Mouse (Mus musculus): ENCODE data around the gene Pde6c. TPM values are rescaled to one million over a fixed set of nuclear protein-coding genes. Genes with fewer than 3 reads are reported as not detected.

Pde6c gene
- polyA plus RNA-seq, 1 experiment from 2014 or later: 0.06 TPM

DNA sequence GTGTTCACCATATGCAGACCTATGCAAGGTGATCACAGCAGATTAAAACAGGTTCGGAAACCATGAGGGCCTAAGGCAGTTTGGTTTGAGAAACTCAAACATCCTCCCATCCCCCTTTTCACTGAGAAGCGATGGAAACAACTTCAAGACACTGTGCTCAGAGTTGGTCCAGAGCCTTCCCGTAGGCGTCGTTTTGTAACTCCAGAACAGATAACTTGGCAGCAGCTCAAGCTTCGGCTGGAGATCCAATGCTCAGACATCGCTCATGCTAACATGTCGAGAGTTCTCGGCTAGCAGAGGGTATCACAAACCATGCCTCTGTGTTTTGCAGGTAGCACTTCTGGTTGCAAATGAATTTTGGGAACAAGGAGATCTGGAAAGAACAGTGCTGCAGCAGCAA, 47.1 kb downstream of the Pde6c start:
- no peak overlapping the region for H3K9ac ChIP-seq (ENCODE audit: low read depth, low read length)
- H3K9me3 ChIP-seq (replicated peaks; ENCODE audit: control insufficient read depth, low read length): no peaks in the 10 kb centered on the region
- H3K36me3 ChIP-seq (ENCODE audit: control insufficient read depth, insufficient read depth, low read length): no peaks in the 10 kb centered on the region
- WGBS (ENCODE audit: insufficient replicate concordance): 86% methylated on average over 9 of the region's 9 CpGs
- no peak overlapping the region for H3K4me3 ChIP-seq (ENCODE audit: low read depth, low read length)
- H3K4me1 ChIP-seq (ENCODE audit: control insufficient read depth, insufficient read depth, low read length): no peaks in the 10 kb centered on the region
- H3K27me3 ChIP-seq (ENCODE audit: control insufficient read depth, insufficient read depth, low read length): no peaks in the 10 kb centered on the region
- no peak overlapping the region for H3K4me2 ChIP-seq
- no peak overlapping the region for H3K27ac ChIP-seq (ENCODE audit: low read depth, low read length)
- ATAC-seq (replicated peaks; ENCODE audit: insufficient number of reproducible peaks, low FRiP score, low TSS enrichment): no peak

DNA sequence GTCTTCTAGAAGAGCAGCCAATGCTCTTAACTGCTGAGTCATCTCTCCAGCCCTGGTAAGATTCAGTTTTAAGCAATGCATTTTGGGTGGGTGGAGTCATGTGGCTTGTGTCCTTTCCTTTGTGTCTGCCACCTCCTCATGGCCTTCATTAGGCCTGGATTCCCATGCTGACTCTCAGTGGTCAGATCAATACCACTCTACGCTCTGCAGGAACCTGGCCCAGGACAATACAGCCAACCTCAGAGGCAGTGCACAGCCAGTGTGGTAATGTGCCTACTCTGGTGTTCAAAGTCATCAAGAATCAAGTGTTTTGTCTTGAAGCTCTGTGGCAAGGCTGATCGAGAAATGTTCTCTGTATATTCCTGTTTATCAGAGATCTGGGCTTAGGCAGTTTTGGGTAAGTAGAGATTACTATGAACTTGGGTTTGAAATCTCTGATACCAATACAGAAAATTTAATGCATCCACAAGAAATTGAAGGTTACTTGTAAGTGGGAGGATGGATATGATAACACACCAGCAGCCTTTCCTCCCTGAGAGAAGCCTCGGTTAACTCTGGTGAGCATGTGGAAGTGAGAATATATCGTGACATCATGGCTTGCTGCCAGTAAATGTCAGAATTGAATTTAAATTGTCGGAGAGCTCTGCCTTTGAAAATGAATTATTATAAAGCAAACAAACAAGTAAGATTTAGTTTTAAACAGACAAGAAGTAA, 54.2 kb downstream of the Pde6c start:
- Histone ChIP-seq H3K36me3 (ENCODE audit: control insufficient read depth, insufficient read depth, low read length) (no peaks in the 10 kb centered on the region), H3K27me3 (ENCODE audit: control insufficient read depth, insufficient read depth, low read length) (no peaks in the 10 kb centered on the region), H3K27ac (ENCODE audit: low read depth, low read length) (no peak overlapping the region), H3K4me2 (no peak overlapping the region), H3K9ac (ENCODE audit: low read depth, low read length) (no peak overlapping the region), H3K4me1 (ENCODE audit: control insufficient read depth, insufficient read depth, low read length) (no peaks in the 10 kb centered on the region), H3K4me3 (ENCODE audit: low read depth, low read length) (no peak overlapping the region), H3K9me3 (replicated peaks; ENCODE audit: control insufficient read depth, low read length) (no peaks in the 10 kb centered on the region)
- no peak for ATAC-seq (replicated peaks; ENCODE audit: insufficient number of reproducible peaks, low FRiP score, low TSS enrichment)
- 80% methylated on average over 5 of the region's 5 CpGs for WGBS (ENCODE audit: insufficient replicate concordance)

- Histone ChIP-seq H3K4me2 (no peak overlapping the region), H3K4me1 (ENCODE audit: control insufficient read depth, insufficient read depth, low read length) (no peaks in the 10 kb centered on the region), H3K9ac (ENCODE audit: low read depth, low read length) (no peak overlapping the region), H3K4me3 (ENCODE audit: low read depth, low read length) (no peak overlapping the region), H3K9me3 (replicated peaks; ENCODE audit: control insufficient read depth, low read length) (no peaks in the 10 kb centered on the region), H3K27ac (ENCODE audit: low read depth, low read length) (no peak overlapping the region), H3K36me3 (ENCODE audit: control insufficient read depth, insufficient read depth, low read length) (no peaks in the 10 kb centered on the region), H3K27me3 (ENCODE audit: control insufficient read depth, insufficient read depth, low read length) (no peaks in the 10 kb centered on the region)
- WGBS (ENCODE audit: insufficient replicate concordance): 75% methylated on average over 2 of the region's 2 CpGs
- ATAC-seq (replicated peaks; ENCODE audit: insufficient number of reproducible peaks, low FRiP score, low TSS enrichment): no peak
These were observed 54.7 kb downstream of the Pde6c start for GRCm38 (mm10) chr19:38187345-38187680.

- no peak overlapping the region for H3K27ac ChIP-seq (ENCODE audit: low read depth, low read length)
- H3K9me3 ChIP-seq (replicated peaks; ENCODE audit: control insufficient read depth, low read length): no peaks in the 10 kb centered on the region
- H3K4me3 ChIP-seq (ENCODE audit: low read depth, low read length): no peak overlapping the region
- no peak overlapping the region for H3K9ac ChIP-seq (ENCODE audit: low read depth, low read length)
- H3K36me3 ChIP-seq (ENCODE audit: control insufficient read depth, insufficient read depth, low read length): no peaks in the 10 kb centered on the region
- no peak for ATAC-seq (replicated peaks; ENCODE audit: insufficient number of reproducible peaks, low FRiP score, low TSS enrichment)
- H3K27me3 ChIP-seq (ENCODE audit: control insufficient read depth, insufficient read depth, low read length): no peaks in the 10 kb centered on the region
- 76% methylated on average over 3 of the region's 3 CpGs for whole genome bisulfite sequencing (ENCODE audit: insufficient replicate concordance)
- H3K4me1 ChIP-seq (ENCODE audit: control insufficient read depth, insufficient read depth, low read length): no peaks in the 10 kb centered on the region
- no peak overlapping the region for H3K4me2 ChIP-seq
These were observed 58.0 kb downstream of the Pde6c start for GRCm38 (mm10) chr19:38190606-38191005.

DNA sequence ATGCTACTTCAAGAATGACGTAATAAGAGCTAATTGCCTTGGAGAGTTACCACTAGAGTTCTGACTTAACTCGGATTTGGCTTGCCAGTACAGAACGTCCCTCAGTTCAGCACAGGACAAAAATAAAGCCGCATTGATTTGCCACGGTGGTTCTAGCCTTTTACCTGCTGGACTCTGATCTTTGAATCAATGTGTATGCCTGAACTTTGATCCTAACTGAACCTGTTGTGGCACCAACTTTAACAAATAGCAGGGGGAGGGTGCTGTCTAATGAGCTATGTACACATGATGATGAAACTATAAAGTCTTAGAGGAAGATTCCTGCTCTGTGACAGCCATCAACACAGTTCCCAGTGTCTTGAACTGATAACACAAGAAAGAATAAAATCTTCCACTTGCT, 58.9 kb downstream of the Pde6c start:
- no peaks in the 10 kb centered on the region for H3K36me3 ChIP-seq (ENCODE audit: control insufficient read depth, insufficient read depth, low read length)
- H3K4me2 ChIP-seq: no peak overlapping the region

GRCm38 (mm10) chr19:38195245-38195644, 62.7 kb downstream of the Pde6c start:
- Histone ChIP-seq H3K9ac (ENCODE audit: low read depth, low read length) (no peak overlapping the region), H3K27me3 (ENCODE audit: control insufficient read depth, insufficient read depth, low read length) (no peaks in the 10 kb centered on the region), H3K36me3 (ENCODE audit: control insufficient read depth, insufficient read depth, low read length) (no peaks in the 10 kb centered on the region), H3K4me2 (no peak overlapping the region), H3K4me1 (ENCODE audit: control insufficient read depth, insufficient read depth, low read length) (no peaks in the 10 kb centered on the region), H3K27ac (ENCODE audit: low read depth, low read length) (no peak overlapping the region), H3K9me3 (replicated peaks; ENCODE audit: control insufficient read depth, low read length) (no peaks in the 10 kb centered on the region), H3K4me3 (ENCODE audit: low read depth, low read length) (no peak overlapping the region)
- no peak for ATAC-seq (replicated peaks; ENCODE audit: insufficient number of reproducible peaks, low FRiP score, low TSS enrichment)
- 95% methylated on average over 4 of the region's 4 CpGs for WGBS (ENCODE audit: insufficient replicate concordance)

More for the DNA sequence above, 58.9 kb downstream of the Pde6c start:
- no peak overlapping the region for H3K4me3 ChIP-seq (ENCODE audit: low read depth, low read length)
- ATAC-seq (replicated peaks; ENCODE audit: insufficient number of reproducible peaks, low FRiP score, low TSS enrichment): no peak
- H3K9me3 ChIP-seq (replicated peaks; ENCODE audit: control insufficient read depth, low read length): no peaks in the 10 kb centered on the region
- H3K9ac ChIP-seq (ENCODE audit: low read depth, low read length): no peak overlapping the region
- WGBS (ENCODE audit: insufficient replicate concordance): 77% methylated on average over 5 of the region's 5 CpGs
- H3K27ac ChIP-seq (ENCODE audit: low read depth, low read length): no peak overlapping the region
- no peaks in the 10 kb centered on the region for H3K27me3 ChIP-seq (ENCODE audit: control insufficient read depth, insufficient read depth, low read length)
- no peaks in the 10 kb centered on the region for H3K4me1 ChIP-seq (ENCODE audit: control insufficient read depth, insufficient read depth, low read length)

DNA sequence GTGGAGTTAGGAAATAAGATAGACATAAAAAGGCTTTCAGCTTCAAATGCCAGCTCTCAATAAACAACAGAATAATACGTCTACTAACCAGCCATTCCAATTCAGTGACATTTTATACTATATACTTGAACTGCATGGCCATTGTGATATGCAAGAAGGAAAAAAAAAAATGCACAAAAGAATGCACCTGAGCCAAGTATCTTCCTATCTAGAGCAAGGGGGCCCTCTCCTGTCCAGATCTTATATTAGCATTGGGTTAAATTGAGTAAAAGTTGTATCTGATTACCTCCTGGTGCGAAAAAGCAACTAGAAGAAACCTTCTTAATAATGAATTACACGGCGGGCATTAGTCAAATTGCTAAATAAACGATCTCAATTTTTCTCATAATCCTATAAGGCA, 66.2 kb downstream of the Pde6c start:
- 86% methylated on average over 5 of the region's 5 CpGs for WGBS (ENCODE audit: insufficient replicate concordance)
- H3K36me3 ChIP-seq (ENCODE audit: control insufficient read depth, insufficient read depth, low read length): peaks cover 7% of the 10 kb centered on the region; the same call in 1 of the 2 replicates
- H3K4me2 ChIP-seq: no peak overlapping the region
- no peaks in the 10 kb centered on the region for H3K27me3 ChIP-seq (ENCODE audit: control insufficient read depth, insufficient read depth, low read length)
- ATAC-seq (replicated peaks; ENCODE audit: insufficient number of reproducible peaks, low FRiP score, low TSS enrichment): no peak
- H3K9ac ChIP-seq (ENCODE audit: low read depth, low read length): no peak overlapping the region
- H3K4me3 ChIP-seq (ENCODE audit: low read depth, low read length): no peak overlapping the region
- H3K27ac ChIP-seq (ENCODE audit: low read depth, low read length): no peak overlapping the region
- H3K4me1 ChIP-seq (ENCODE audit: control insufficient read depth, insufficient read depth, low read length): no peaks in the 10 kb centered on the region
- H3K9me3 ChIP-seq (replicated peaks; ENCODE audit: control insufficient read depth, low read length): no peaks in the 10 kb centered on the region; the same call in 1 of the 2 replicates

GRCm38 (mm10) chr19:38206669-38207068, 74.1 kb downstream of the Pde6c start:
- Histone ChIP-seq H3K4me1 (ENCODE audit: control insufficient read depth, insufficient read depth, low read length) (no peaks in the 10 kb centered on the region), H3K9ac (ENCODE audit: low read depth, low read length) (no peak overlapping the region), H3K4me2 (no peak overlapping the region), H3K27me3 (ENCODE audit: control insufficient read depth, insufficient read depth, low read length) (no peaks in the 10 kb centered on the region), H3K27ac (ENCODE audit: low read depth, low read length) (no peak overlapping the region), H3K36me3 (ENCODE audit: control insufficient read depth, insufficient read depth, low read length) (peaks cover 11% of the 10 kb centered on the region; the same call in 1 of the 2 replicates), H3K4me3 (ENCODE audit: low read depth, low read length) (no peak overlapping the region), H3K9me3 (replicated peaks; ENCODE audit: control insufficient read depth, low read length) (no peaks in the 10 kb centered on the region; the same call in 1 of the 2 replicates)
- ATAC-seq (replicated peaks; ENCODE audit: insufficient number of reproducible peaks, low FRiP score, low TSS enrichment): no peak
- whole genome bisulfite sequencing (ENCODE audit: insufficient replicate concordance): 57% methylated on average over 9 of the region's 9 CpGs

GRCm38 (mm10) chr19:38217696-38218095, 85.1 kb downstream of the Pde6c start:
- no peak overlapping the region for H3K27ac ChIP-seq (ENCODE audit: low read depth, low read length)
- no peak for ATAC-seq (replicated peaks; ENCODE audit: insufficient number of reproducible peaks, low FRiP score, low TSS enrichment)
- H3K9ac ChIP-seq (ENCODE audit: low read depth, low read length): no peak overlapping the region
- H3K4me3 ChIP-seq (ENCODE audit: low read depth, low read length): no peak overlapping the region
- H3K4me1 ChIP-seq (ENCODE audit: control insufficient read depth, insufficient read depth, low read length): no peaks in the 10 kb centered on the region
- H3K27me3 ChIP-seq (ENCODE audit: control insufficient read depth, insufficient read depth, low read length): no peaks in the 10 kb centered on the region
- no peak overlapping the region for H3K4me2 ChIP-seq
- H3K36me3 ChIP-seq (ENCODE audit: control insufficient read depth, insufficient read depth, low read length): peaks cover 2% of the 10 kb centered on the region; the same call in 1 of the 2 replicates
- H3K9me3 ChIP-seq (replicated peaks; ENCODE audit: control insufficient read depth, low read length): no peaks in the 10 kb centered on the region
- WGBS (ENCODE audit: insufficient replicate concordance): 99% methylated on average over 3 of the region's 3 CpGs
